Mouse (Mus musculus) intestine, embryonic 16.5 days (tissue): Measurements from ENCODE around the gene Coq8a. TPM values are rescaled to one million over a fixed set of nuclear protein-coding genes. Genes with fewer than 3 reads are reported as not detected.

Experiments used
- ATAC-seq: fragments of 200-750 bp; cut with Nextera tagmentation; 2 replicates; pipeline ENCODE4 v1.8.0; 2017; ENCODE audit warnings: moderate TSS enrichment, moderate library complexity
- H3K27ac ChIP-seq: fragments of 300-500 bp; sonication (generic); 2 replicates; pipeline ENCODE4 v1.5.1; 2014; ENCODE audit warnings: mild to moderate bottlenecking, low read length
- H3K27me3 ChIP-seq: fragments of 300-500 bp; sonication (generic); replicated peaks from 2 replicates; pipeline ENCODE4 v1.6.1; 2014; ENCODE audit warnings: low read length, control low read depth, mixed read lengths; ENCODE audit not compliant: control insufficient read depth, insufficient read depth
- H3K36me3 ChIP-seq: fragments of 300-500 bp; sonication (generic); 2 replicates; pipeline ENCODE4 v1.6.1; 2014; ENCODE audit warnings: low read length, control low read depth; ENCODE audit not compliant: control insufficient read depth, insufficient read depth
- H3K4me1 ChIP-seq: fragments of 300-500 bp; sonication (generic); 2 replicates; pipeline ENCODE4 v1.6.1; 2014; ENCODE audit warnings: low read length, control low read depth, mixed read lengths; ENCODE audit not compliant: control insufficient read depth, insufficient read depth
- H3K4me2 ChIP-seq: fragments of 300-500 bp; sonication (generic); 2 replicates; pipeline ENCODE4 v1.6.1; 2014; ENCODE audit warnings: low read depth, low read length, control low read depth
- H3K4me3 ChIP-seq: fragments of 300-500 bp; sonication (generic); 2 replicates; pipeline ENCODE4 v1.5.1; 2014; ENCODE audit warnings: mild to moderate bottlenecking, low read length
- H3K9ac ChIP-seq: fragments of 300-500 bp; sonication (generic); 2 replicates; pipeline ENCODE4 v1.6.1; 2014; ENCODE audit warnings: low read depth, low read length
- H3K9me3 ChIP-seq: fragments of 300-500 bp; sonication (generic); 2 replicates; pipeline ENCODE4 v1.6.1; 2016; ENCODE audit warnings: low read length, control low read depth; ENCODE audit not compliant: control insufficient read depth
- WGBS: fragments of 180-500 bp; shearing (Covaris S2); extraction: QIAGEN DNeasy Blood & Tissue Kit; methylation state at CpG from one replicate; pipeline ENCODE4 v1.1.7; 2014; 5-methylcytosine and 5-hydroxymethylcytosine counted together
- polyA plus RNA-seq: library from polyadenylated mRNA; unstranded; fragments of >200 nt; fragmentation: Nextera tagmentation; extraction: Ambion mirVana; gene quantifications from 2 replicates; pipeline ENCODE4 v1.2.1, GENCODE M21; 2015

Coq8a gene
- polyA plus RNA-seq, 1 experiment from 2014 or later, result 24.8 TPM

DNA sequence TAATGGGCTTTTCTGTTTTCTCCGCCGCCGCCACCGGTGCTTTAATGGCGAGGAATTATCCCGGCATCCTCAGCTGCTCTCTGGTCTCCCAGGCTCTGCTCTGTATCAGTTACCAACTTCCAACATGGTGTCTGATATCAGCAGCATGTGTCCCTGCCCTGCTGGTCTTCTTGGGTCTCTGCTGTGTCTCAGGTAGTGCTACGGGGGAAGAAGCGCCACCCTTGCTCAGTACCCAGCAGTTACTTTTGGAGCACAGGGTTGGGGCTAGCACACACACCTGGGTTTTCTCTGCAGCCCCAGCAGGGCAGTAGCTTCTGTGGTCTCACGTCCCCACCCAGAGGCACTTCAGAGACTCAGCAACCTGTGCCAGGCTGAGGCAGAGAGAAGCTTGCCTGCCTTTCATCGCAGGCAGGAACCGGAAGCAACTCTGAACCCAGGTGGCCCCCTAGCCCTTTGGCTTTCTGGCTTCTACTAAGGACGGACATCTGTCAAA, 26.9 kb upstream of the Coq8a start:
- peak overlapping the region; percentile 44 for H3K4me3 ChIP-seq
- H3K27ac ChIP-seq, result peak overlapping the region; percentile 66
- H3K27me3 ChIP-seq, result no peaks in the 10 kb centered on the region
- peak overlapping the region; percentile 60 for H3K9ac ChIP-seq
- H3K9me3 ChIP-seq, result no peaks in the 10 kb centered on the region
- WGBS, result 4% methylated on average over 12 of the region's 12 CpGs
- peak; percentile 75 for ATAC-seq
- H3K4me1 ChIP-seq, result peaks cover 9% of the 10 kb centered on the region
- H3K36me3 ChIP-seq, result no peaks in the 10 kb centered on the region
- H3K4me2 ChIP-seq, result peak overlapping the region; percentile 82

DNA sequence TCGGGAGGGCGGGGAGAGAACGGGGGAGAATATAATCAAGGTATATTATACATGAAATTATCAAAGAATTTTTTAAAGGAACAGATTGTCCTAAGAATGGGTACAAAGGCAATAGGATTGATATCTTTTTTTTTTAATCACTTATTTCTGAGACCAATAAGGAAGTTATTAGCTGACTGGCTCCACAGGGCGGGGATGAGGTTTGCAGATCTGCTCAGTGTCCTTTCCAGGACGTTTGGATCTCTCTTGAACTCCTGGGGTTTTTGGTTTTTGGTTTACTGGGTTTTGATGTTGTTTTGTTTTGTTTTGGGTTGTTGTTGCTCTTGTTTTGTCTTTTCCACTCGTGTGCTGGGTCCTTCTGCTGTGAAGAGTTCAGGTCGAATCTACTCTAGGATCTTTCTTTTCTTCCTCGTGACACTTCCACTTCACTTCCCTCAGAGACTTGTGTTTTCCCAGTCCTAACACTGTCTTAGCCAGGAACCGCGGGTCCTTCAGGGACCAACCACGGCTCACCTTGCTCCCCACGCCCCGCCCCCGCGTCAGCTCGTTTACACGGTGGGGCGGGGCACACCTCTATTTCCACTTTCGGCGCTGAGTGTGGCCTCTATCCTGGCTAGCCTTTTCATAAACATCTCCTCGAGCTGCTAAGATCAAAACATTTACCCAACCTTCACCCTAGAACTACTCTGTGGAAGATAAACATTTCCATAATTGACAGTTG, 26.3 kb upstream of the Coq8a start:
- ATAC-seq, result peak; percentile 95
- Histone ChIP-seq H3K9ac (peak overlapping the region; percentile 60), H3K36me3 (no peaks in the 10 kb centered on the region), H3K27ac (peak overlapping the region; percentile 66), H3K4me1 (peaks cover 9% of the 10 kb centered on the region), H3K27me3 (no peaks in the 10 kb centered on the region), H3K9me3 (no peaks in the 10 kb centered on the region), H3K4me2 (peak overlapping the region; percentile 82), H3K4me3 (peak overlapping the region; percentile 44)
- WGBS, result 11% methylated on average over 21 of the region's 21 CpGs

DNA sequence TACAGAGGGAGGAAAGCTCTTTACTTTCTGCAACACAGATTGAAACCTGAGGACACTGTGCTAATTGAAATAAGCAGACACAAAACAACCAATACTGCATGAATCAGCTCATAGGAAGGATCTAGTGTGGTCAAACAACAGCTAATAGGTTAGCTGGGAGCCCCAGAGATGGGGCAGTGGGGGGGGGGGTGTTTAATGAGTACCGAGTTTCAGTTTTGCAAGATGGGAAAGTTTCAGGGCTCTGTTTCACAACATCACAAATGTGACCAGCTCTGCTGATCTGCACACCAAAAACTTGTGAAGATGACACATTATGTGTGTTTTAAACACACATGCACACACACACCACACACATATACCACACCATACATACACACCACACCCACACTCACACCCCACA, 22.6 kb upstream of the Coq8a start:
- H3K4me3 ChIP-seq, result no peak overlapping the region
- no peaks in the 10 kb centered on the region for H3K27me3 ChIP-seq
- H3K27ac ChIP-seq, result no peak overlapping the region
- no peak for ATAC-seq
- H3K9ac ChIP-seq, result no peak overlapping the region
- WGBS, result 82% methylated on average over 1 of the region's 1 CpGs
- H3K36me3 ChIP-seq, result no peaks in the 10 kb centered on the region
- no peak overlapping the region for H3K4me2 ChIP-seq
- no peaks in the 10 kb centered on the region for H3K9me3 ChIP-seq
- H3K4me1 ChIP-seq, result peaks cover 9% of the 10 kb centered on the region

DNA sequence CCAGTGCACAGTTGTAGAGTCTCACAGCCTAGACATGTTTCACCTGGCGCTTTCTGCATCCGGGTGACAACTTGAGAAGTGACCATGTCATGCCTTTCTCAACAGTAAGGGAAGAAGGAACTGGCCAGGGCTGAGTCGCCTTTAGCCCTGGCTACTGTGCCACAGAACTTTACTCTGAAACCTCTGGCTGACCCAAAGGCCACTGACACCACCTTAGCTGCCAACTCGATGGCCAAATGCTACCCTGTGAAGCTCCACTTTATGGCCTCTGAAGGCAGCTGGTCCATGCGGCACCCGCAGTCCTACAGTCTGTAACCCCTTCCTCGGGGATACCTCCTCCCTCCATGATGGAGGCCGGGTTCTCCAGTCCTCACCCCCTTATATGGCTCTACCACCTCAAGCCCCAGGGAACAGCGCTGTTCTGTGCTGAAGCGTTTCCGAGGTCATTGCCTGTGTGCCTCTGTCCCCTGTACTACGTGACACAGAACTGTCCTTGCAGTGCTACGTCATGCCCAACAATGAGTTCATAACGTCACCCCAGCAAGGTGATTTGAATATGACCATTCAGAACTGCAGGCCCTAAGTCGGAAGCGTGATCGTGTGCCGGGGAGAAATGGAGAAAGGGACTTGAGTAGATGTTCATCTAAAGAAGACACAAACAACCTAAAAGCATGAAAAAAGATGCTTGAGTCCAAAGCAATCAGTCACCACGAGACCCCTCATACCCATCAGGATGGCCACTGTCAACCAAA, 21.6 kb upstream of the Coq8a start:
- H3K4me3 ChIP-seq, result no peak overlapping the region
- 89% methylated on average over 19 of the region's 19 CpGs for WGBS
- no peaks in the 10 kb centered on the region for H3K9me3 ChIP-seq
- 0 out of 2 replicates have a peak, but pooled peaks cover 2% of the 10 kb centered on the region for H3K4me1 ChIP-seq
- H3K36me3 ChIP-seq, result no peaks in the 10 kb centered on the region
- H3K9ac ChIP-seq, result no peak overlapping the region
- no peak for ATAC-seq
- H3K27me3 ChIP-seq, result no peaks in the 10 kb centered on the region
- no peak overlapping the region for H3K4me2 ChIP-seq
- H3K27ac ChIP-seq, result no peak overlapping the region

DNA sequence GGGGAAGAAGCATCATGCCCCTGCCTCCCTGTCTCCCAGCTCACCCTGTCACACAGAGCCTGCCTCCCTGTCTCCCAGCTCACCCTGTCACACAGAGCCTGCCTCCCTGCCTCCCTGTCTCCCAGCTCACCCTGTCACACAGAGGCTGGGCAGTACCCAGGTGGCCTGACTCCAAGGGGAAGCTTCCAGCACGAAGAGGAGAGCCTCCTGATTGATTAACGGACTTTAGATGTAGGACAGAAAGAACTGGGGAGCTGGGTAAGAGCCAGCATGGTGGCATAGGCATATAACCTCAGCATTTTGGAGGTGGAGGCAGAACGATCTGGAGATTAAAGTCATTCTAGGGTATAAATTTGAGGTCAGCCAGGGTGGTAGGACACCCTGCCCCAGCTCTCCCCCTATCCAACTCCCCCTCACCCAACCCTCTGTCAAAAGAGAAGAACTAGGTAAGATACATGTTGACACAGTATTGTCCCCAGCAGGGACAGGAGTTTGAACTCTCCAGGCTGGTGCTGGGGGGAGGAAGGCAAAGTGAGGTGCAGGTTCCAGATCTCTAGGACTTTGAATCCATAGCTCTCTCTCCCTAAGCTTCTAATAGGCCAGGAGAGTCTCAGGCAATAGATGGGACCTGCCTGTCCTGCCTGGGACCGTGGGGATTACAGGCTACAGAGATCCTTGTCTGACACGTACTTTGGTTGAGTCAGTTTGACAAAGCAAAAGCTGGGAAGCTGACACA, 17.3 kb upstream of the Coq8a start:
- Histone ChIP-seq H3K9ac (no peak overlapping the region), H3K27me3 (no peaks in the 10 kb centered on the region), H3K9me3 (no peaks in the 10 kb centered on the region), H3K4me2 (no peak overlapping the region), H3K27ac (peak overlapping the region; percentile 16; the same call in 1 of the 2 replicates), H3K4me3 (no peak overlapping the region), H3K36me3 (no peaks in the 10 kb centered on the region), H3K4me1 (0 out of 2 replicates have a peak, but pooled peaks cover 3% of the 10 kb centered on the region)
- 56% methylated on average over 5 of the region's 5 CpGs for WGBS
- ATAC-seq, result peak; percentile 70

DNA sequence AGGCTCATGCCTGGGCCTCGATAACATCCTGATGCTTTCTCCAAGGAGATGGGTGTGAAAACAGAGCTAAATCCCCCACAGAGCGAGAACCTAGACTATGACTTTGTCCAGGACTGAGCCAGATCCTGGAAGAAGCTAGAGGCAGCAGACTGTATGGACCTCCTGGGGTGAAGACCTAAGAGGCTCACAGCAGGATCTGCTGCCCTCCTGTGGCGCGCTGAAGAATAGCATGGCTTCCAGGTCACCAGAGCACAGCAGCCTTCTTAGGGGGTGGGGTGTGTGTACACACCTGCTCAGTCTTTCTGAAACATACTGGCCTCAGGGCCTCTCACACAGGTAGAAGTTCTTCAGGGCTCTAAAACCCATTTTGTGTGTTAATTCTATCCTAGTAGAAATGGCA, 15.6 kb upstream of the Coq8a start:
- Histone ChIP-seq H3K4me2 (no peak overlapping the region), H3K9me3 (no peaks in the 10 kb centered on the region), H3K27me3 (no peaks in the 10 kb centered on the region), H3K4me3 (no peak overlapping the region), H3K27ac (no peak overlapping the region), H3K9ac (no peak overlapping the region), H3K36me3 (no peaks in the 10 kb centered on the region), H3K4me1 (0 out of 2 replicates have a peak, but pooled peaks cover 3% of the 10 kb centered on the region)
- peak; percentile 89 for ATAC-seq
- 20% methylated on average over 4 of the region's 4 CpGs for WGBS

DNA sequence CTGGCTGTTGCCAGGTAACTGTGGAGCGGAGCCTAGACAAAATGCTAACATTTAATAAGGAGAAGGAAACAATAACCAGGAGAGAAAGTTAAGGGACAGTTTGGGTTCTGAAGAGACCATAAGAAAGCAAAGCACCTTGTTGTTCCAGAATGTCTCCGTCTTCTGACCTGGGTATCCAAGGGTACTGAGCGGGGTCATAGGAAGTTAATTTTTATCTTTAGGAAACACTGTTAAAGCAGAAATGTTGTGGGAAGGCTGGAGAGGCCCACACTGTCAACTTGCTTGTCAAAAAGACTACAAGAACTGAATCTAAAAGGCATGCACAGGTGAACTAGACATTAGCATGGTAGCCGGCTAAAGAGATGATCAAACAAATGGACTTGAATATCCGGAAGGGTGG, 13.5 kb upstream of the Coq8a start:
- H3K9me3 ChIP-seq, result no peaks in the 10 kb centered on the region
- H3K4me2 ChIP-seq, result no peak overlapping the region
- H3K36me3 ChIP-seq, result no peaks in the 10 kb centered on the region
- H3K27ac ChIP-seq, result no peak overlapping the region
- H3K9ac ChIP-seq, result no peak overlapping the region
- H3K4me1 ChIP-seq, result 0 out of 2 replicates have a peak, but pooled peaks cover 3% of the 10 kb centered on the region
- H3K4me3 ChIP-seq, result no peak overlapping the region
- 75% methylated on average over 5 of the region's 5 CpGs for WGBS
- H3K27me3 ChIP-seq, result no peaks in the 10 kb centered on the region
- no peak for ATAC-seq

DNA sequence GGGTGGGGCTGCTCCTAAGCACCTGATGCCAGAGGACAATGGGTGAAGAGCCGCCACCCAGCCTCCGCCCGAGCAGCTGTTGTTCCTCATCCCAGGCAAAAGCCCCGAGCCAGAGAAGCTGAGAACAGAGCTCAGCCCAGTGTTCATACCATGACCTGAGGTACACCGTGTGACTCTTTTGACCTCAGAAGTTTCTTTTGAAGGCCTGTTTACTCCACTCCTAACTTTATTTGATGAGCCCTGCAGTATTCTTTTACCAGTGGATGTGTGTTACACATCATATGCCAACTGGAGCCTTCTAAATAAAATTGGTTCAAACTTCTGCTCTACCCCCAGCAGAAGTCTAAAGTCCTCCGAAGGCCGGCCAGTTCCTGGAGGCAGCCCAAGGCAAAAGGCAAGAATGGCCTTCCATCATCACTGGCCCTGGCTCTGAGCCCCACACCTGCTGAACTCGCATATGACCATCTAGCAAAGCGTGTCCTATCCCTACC, 11.4 kb upstream of the Coq8a start:
- WGBS, result 79% methylated on average over 9 of the region's 9 CpGs

DNA sequence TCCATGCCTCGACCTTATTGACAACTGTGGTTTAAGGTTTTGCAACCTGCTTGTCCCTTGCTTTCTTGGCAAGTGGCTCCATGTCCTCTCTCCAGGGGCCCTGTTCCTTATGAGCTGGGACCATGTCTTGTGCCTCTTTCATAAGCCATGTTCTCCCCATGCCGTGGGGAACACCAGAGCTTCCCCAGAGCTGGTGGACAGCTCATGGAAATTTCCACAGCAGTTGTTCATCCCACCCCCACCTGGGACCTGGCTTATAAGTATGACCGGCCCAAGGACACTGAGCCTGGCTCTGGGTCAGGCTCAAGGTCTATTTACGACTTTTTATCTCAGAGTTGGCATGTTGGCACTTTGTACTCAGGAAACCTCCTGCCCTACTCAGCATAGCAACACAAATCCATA, 10.6 kb upstream of the Coq8a start:
- H3K27ac ChIP-seq, result no peak overlapping the region
- no peak overlapping the region for H3K4me3 ChIP-seq
- H3K9ac ChIP-seq, result no peak overlapping the region
- H3K4me2 ChIP-seq, result no peak overlapping the region
- WGBS, result 72% methylated on average over 4 of the region's 4 CpGs
- no peaks in the 10 kb centered on the region for H3K9me3 ChIP-seq
- peak; percentile 29; the same call in 1 of the 2 replicates for ATAC-seq
- H3K27me3 ChIP-seq, result no peaks in the 10 kb centered on the region
- no peaks in the 10 kb centered on the region for H3K36me3 ChIP-seq
- H3K4me1 ChIP-seq, result 0 out of 2 replicates have a peak, but pooled peaks cover 3% of the 10 kb centered on the region

More for the DNA sequence above, 11.4 kb upstream of the Coq8a start:
- Histone ChIP-seq H3K36me3 (no peaks in the 10 kb centered on the region), H3K9ac (no peak overlapping the region), H3K27ac (no peak overlapping the region), H3K4me1 (0 out of 2 replicates have a peak, but pooled peaks cover 3% of the 10 kb centered on the region), H3K4me2 (no peak overlapping the region), H3K27me3 (no peaks in the 10 kb centered on the region), H3K9me3 (no peaks in the 10 kb centered on the region), H3K4me3 (no peak overlapping the region)
- ATAC-seq, result no peak
